Mouse (Mus musculus): Measurements from ENCODE around the gene Adamtsl5. TPM values are rescaled to one million over a fixed set of nuclear protein-coding genes. Genes with fewer than 3 reads are reported as not detected.

The Adamtsl5 gene
- total RNA-seq, 2 experiments from 2014 or later, result 0.56 to 0.72 TPM

- intact Hi-C loops (cut with DNase I), result no loop called here
Measured at GRCm38 (mm10) chr10:80298571-80299281, 49.5 kb downstream of the Adamtsl5 start.

GRCm38 (mm10) chr10:80297526-80298133 lies 50.6 kb downstream of the Adamtsl5 start:
- intact Hi-C loops (cut with DNase I), result no loop called here
- no peak for DNase-seq

More at GRCm38 (mm10) chr10:80298571-80299281, 49.5 kb downstream of the Adamtsl5 start:
- DNase-seq, result peak; percentile 97

- intact Hi-C loops (cut with DNase I), result no loop called here
Measured at GRCm38 (mm10) chr10:80296824-80297223, 51.4 kb downstream of the Adamtsl5 start.

GRCm38 (mm10) chr10:80295618-80296425 lies 52.4 kb downstream of the Adamtsl5 start, which contains the start of gene Apc2:
Gene Apc2 (plus strand): TSS chr10:80295977.
- peak; percentile 84 for DNase-seq
- intact Hi-C loops (cut with DNase I), result no loop called here

More at GRCm38 (mm10) chr10:80296824-80297223, 51.4 kb downstream of the Adamtsl5 start:
- DNase-seq, result no peak

GRCm38 (mm10) chr10:80294788-80295303 lies 53.4 kb downstream of the Adamtsl5 start:
- DNase-seq, result peak; percentile 33
- intact Hi-C loops (cut with DNase I), result no loop called here

GRCm38 (mm10) chr10:80294311-80294710 lies 53.9 kb downstream of the Adamtsl5 start:
- intact Hi-C loops (cut with DNase I), result no loop called here
- DNase-seq, result no peak

- DNase-seq, result no peak
- intact Hi-C loops (cut with DNase I), result no loop called here
Measured at GRCm38 (mm10) chr10:80293325-80293724, 54.9 kb downstream of the Adamtsl5 start.

GRCm38 (mm10) chr10:80292251-80293146 lies 55.7 kb downstream of the Adamtsl5 start, which contains the start of gene Rps15:
Gene Rps15 (plus strand): TSS chr10:80292453.
- peak; percentile 99 for DNase-seq

More at GRCm38 (mm10) chr10:80292251-80293146, 55.7 kb downstream of the Adamtsl5 start, which contains the start of gene Rps15:
- intact Hi-C loops (cut with DNase I), result no loop called here

Small RNA genes within 50 kb of the gene (microRNA-seq; reads per million reads assigned to microRNA genes)
- gene Gm22721, result not detected

Other genes starting within 250 kb of the Adamtsl5 start
- gene Sbno2, start 242.8 kb downstream of the Adamtsl5 start, total RNA-seq (2021), result 10 to 100 TPM; 28.8 to 30.8 TPM
- gene Stk11, start 232.6 kb downstream of the Adamtsl5 start, total RNA-seq (2021), result 100 to 1,000 TPM; 100 to 111 TPM
- 100 to 1,000 TPM; 247 to 270 TPM for gene Atp5d, start 209.8 kb downstream of the Adamtsl5 start, total RNA-seq (2021)
- 100 to 1,000 TPM; 299 to 316 TPM for gene Cbarp, start 207.6 kb downstream of the Adamtsl5 start, total RNA-seq (2021)
- 100 to 1,000 TPM; 158 to 163 TPM for gene Midn, start 200.1 kb downstream of the Adamtsl5 start, total RNA-seq (2021)
- gene Cirbp, start 182.4 kb downstream of the Adamtsl5 start, total RNA-seq (2021), result 100 to 1,000 TPM; 211 to 228 TPM
- gene 1600002K03Rik, start 175.5 kb downstream of the Adamtsl5 start, total RNA-seq (2021), result 1 to 10 TPM; 6.0 to 6.1 TPM
- 10 to 100 TPM; 25.5 to 28.6 TPM for gene Efna2, start 168.9 kb downstream of the Adamtsl5 start, total RNA-seq (2021)
- gene Mum1, start 122.0 kb downstream of the Adamtsl5 start, total RNA-seq (2021), result 10 to 100 TPM; 53.9 to 55.2 TPM
- gene Ndufs7, start 99.3 kb downstream of the Adamtsl5 start, total RNA-seq (2021), result 100 to 1,000 TPM; 124 to 125 TPM
- 10 to 100 TPM; 21.9 to 23.0 TPM for gene Gamt, start 87.4 kb downstream of the Adamtsl5 start, total RNA-seq (2021)
- 100 to 1,000 TPM; 136 to 145 TPM for gene Dazap1, start 86.9 kb downstream of the Adamtsl5 start, total RNA-seq (2021)
- 100 to 1,000 TPM; 873 to 899 TPM for gene Rps15, start 56.0 kb downstream of the Adamtsl5 start, total RNA-seq (2021)
- 100 to 1,000 TPM; 398 to 400 TPM for gene Apc2, start 52.4 kb downstream of the Adamtsl5 start, total RNA-seq (2021)
- 10 to 100 TPM; 13.6 to 14.2 TPM for gene 2310011J03Rik, start 27.9 kb downstream of the Adamtsl5 start, total RNA-seq (2021)
- 10 to 100 TPM in 1 of 2 experiments, 1 to 10 TPM in 1; 8.1 to 10.5 TPM for gene Pcsk4, start 18.9 kb downstream of the Adamtsl5 start, total RNA-seq (2021)
- 10 to 100 TPM; 13.3 to 14.8 TPM for gene Reep6, start 18.5 kb downstream of the Adamtsl5 start, total RNA-seq (2021)
- 1 to 10 TPM; 4.2 to 6.1 TPM for gene Plk5, start 8.0 kb upstream of the Adamtsl5 start, total RNA-seq (2021)
- 10 to 100 TPM; 75.5 to 80.1 TPM for gene Mex3d, start 39.2 kb upstream of the Adamtsl5 start, total RNA-seq (2021)
- gene Mbd3, start 51.1 kb upstream of the Adamtsl5 start, total RNA-seq (2021), result 100 to 1,000 TPM; 138 to 147 TPM
- gene Uqcr11, start 58.4 kb upstream of the Adamtsl5 start, total RNA-seq (2021), result 100 to 1,000 TPM; 282 to 286 TPM
- gene Tcf3, start 85.2 kb upstream of the Adamtsl5 start, total RNA-seq (2021), result 10 to 100 TPM; 51.9 to 53.7 TPM
- under 1 TPM in 1 of 2 experiments, not detected in 1; 0.24 TPM for gene Onecut3, start 146.4 kb upstream of the Adamtsl5 start, total RNA-seq (2021)
- gene Atp8b3, start 190.7 kb upstream of the Adamtsl5 start, total RNA-seq (2021), result under 1 TPM; 0.14 to 0.20 TPM
- gene Rexo1, start 213.1 kb upstream of the Adamtsl5 start, total RNA-seq (2021), result 10 to 100 TPM; 65.2 to 67.5 TPM
- gene Klf16, start 228.9 kb upstream of the Adamtsl5 start, total RNA-seq (2021), result 10 to 100 TPM; 34.1 to 35.5 TPM
- gene Abhd17a, start 241.9 kb upstream of the Adamtsl5 start, total RNA-seq (2021), result 100 to 1,000 TPM; 131 to 133 TPM

Data from left cerebral cortex, postnatal 4 days (tissue).